Mouse (Mus musculus): ENCODE data around the gene Them5. TPM values are rescaled to one million over a fixed set of nuclear protein-coding genes. Genes with fewer than 3 reads are reported as not detected.

Them5 gene
- polyA plus RNA-seq, 1 experiment from 2014 or later, result not detected

DNA sequence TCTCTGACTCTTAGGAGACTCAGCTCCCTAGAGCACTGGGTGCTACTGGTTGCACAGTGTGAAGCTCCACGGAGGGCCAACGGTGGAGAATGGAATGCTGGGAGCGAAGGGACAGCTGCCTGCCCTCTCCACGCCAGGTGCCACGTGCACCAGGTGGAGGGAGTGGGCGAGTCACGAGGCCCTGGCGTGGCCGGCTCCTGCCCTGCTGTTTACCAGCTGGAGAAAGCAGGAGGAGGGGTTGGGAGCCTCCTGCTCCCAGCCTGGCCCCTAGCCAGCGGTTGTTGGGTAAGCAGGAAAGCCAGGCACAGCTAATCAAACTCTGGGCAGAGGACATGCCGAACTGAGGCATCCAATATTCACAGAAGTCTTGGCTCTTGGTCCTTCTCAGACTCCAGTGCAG is 29.7 kb downstream of the Them5 start:
- no peak for ATAC-seq (ENCODE audit: insufficient number of reproducible peaks, low FRiP score)
- Histone ChIP-seq H3K9me3 (replicated peaks) (no peaks in the 10 kb centered on the region), H3K27ac (ENCODE audit: poor library complexity, severe bottlenecking) (no peak overlapping the region), H3K4me3 (peak overlapping the region; percentile 26), H3K27me3 (replicated peaks) (peaks cover 26% of the 10 kb centered on the region), H3K36me3 (no peaks in the 10 kb centered on the region), H3K4me2 (peak overlapping the region; percentile 64), H3K4me1 (replicated peaks) (peaks cover 33% of the 10 kb centered on the region), H3K9ac (peak overlapping the region; percentile 46; the same call in 1 of the 2 replicates)
- WGBS, result 3% methylated on average over 11 of the region's 11 CpGs

GRCm38 (mm10) chr3:94372038-94372437 is 30.1 kb downstream of the Them5 start:
- Histone ChIP-seq H3K4me1 (replicated peaks) (peaks cover 36% of the 10 kb centered on the region), H3K4me3 (peak overlapping the region; percentile 26), H3K9me3 (replicated peaks) (no peaks in the 10 kb centered on the region), H3K27me3 (replicated peaks) (peaks cover 29% of the 10 kb centered on the region), H3K9ac (peak overlapping the region; percentile 46; the same call in 1 of the 2 replicates), H3K4me2 (peak overlapping the region; percentile 64), H3K36me3 (no peaks in the 10 kb centered on the region), H3K27ac (ENCODE audit: poor library complexity, severe bottlenecking) (no peak overlapping the region)
- WGBS, result 4% methylated on average over 3 of the region's 3 CpGs
- no peak for ATAC-seq (ENCODE audit: insufficient number of reproducible peaks, low FRiP score)

DNA sequence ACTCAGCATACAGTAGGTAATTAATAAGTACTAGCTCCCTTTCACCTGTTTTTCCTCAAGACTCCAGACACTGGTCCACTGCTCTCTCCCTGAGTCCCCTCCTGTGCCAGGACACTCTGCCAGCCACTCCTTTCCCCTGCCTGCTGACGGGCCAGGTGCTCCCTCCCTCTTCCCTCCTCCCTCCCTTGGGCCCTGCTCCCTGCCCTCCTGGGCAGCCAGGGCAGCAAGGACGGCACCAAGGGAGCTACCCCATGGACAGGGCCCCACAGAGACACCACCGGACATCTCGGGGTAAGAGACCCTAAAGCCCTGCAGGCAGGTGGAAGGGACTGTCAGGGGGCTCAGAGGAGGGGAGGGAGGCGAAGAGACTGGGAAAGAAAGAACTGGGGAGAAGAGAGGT is 30.7 kb downstream of the Them5 start, which contains the start of gene Rorc:
TSS of gene Rorc (plus strand) at position 154 of the 400 bp plus-strand sequence.
- Histone ChIP-seq H3K27me3 (replicated peaks) (peaks cover 34% of the 10 kb centered on the region), H3K9ac (peak within 1 kb of the TSS; percentile 46; the same call in 1 of the 2 replicates), H3K36me3 (no peaks in the 10 kb centered on the region), H3K27ac (ENCODE audit: poor library complexity, severe bottlenecking) (no peak within 1 kb of the TSS), H3K9me3 (replicated peaks) (no peaks in the 10 kb centered on the region), H3K4me1 (replicated peaks) (peaks cover 39% of the 10 kb centered on the region), H3K4me2 (peak within 1 kb of the TSS; percentile 64), H3K4me3 (peak within 1 kb of the TSS; percentile 26)
- 17% methylated on average over 5 of the region's 5 CpGs for WGBS
- ATAC-seq (ENCODE audit: insufficient number of reproducible peaks, low FRiP score), result no peak

- no peak overlapping the region for H3K9ac ChIP-seq
- peaks cover 39% of the 10 kb centered on the region for H3K4me1 ChIP-seq (replicated peaks)
- ATAC-seq (ENCODE audit: insufficient number of reproducible peaks, low FRiP score), result 0 out of 2 replicates have a peak, but pooled peaks have one; percentile 31
- H3K27me3 ChIP-seq (replicated peaks), result peaks cover 38% of the 10 kb centered on the region
- H3K4me2 ChIP-seq, result peak overlapping the region; percentile 63
- peak overlapping the region; percentile 25 for H3K4me3 ChIP-seq
- no peaks in the 10 kb centered on the region for H3K36me3 ChIP-seq
- WGBS, result 2% methylated on average over 10 of the region's 10 CpGs
- H3K9me3 ChIP-seq (replicated peaks), result no peaks in the 10 kb centered on the region
- no peak overlapping the region for H3K27ac ChIP-seq (ENCODE audit: poor library complexity, severe bottlenecking)
Observed at GRCm38 (mm10) chr3:94373090-94373489, 31.2 kb downstream of the Them5 start.

DNA sequence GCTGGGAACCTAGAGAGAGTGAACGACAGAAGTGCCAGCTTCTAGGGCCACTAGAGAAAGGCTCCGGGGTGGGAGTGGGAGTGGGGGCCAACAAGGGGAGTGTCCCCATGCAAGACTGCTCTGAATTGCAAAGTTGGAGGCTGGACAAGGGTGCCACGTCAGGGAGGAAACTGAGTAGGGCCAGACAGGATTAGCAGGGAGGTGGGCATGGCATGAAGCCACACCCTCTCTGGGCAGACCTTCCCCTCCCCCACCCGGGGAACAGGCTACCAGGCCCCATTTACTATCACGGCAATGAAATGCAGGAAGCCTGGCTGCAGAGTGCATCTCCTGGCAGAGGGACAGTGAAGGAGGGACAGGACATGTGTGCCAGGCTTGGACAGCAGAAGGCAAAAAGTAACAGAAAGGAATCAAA is 31.7 kb downstream of the Them5 start:
- Histone ChIP-seq H3K36me3 (no peaks in the 10 kb centered on the region), H3K9ac (no peak overlapping the region), H3K4me2 (peak overlapping the region; percentile 63), H3K9me3 (replicated peaks) (no peaks in the 10 kb centered on the region), H3K27me3 (replicated peaks) (peaks cover 43% of the 10 kb centered on the region), H3K4me1 (replicated peaks) (peaks cover 39% of the 10 kb centered on the region), H3K27ac (ENCODE audit: poor library complexity, severe bottlenecking) (no peak overlapping the region), H3K4me3 (peak overlapping the region; percentile 25)
- ATAC-seq (ENCODE audit: insufficient number of reproducible peaks, low FRiP score), result peak; percentile 37; the same call in 1 of the 2 replicates
- 2% methylated on average over 5 of the region's 5 CpGs for WGBS

DNA sequence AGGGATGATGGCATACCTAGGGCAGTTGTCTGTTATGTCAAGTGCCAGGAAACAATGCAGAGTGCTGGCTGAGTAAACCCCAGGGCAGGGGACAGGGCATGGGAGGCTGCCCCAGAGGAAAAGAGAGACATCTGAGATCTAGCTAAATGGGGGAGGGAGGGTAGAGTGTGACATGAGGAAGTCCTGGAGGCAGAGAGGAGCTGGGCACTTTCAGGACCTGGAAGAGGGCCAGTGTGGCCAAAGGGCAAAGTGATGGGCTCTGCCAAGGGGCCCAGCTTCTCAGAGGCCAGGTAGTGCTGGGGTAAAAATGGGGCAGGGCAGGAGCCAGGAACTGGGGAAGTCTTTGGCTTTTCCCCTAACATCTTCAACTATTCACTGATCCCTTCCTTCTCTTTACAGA is 32.7 kb downstream of the Them5 start:
- Histone ChIP-seq H3K4me3 (no peak overlapping the region), H3K27me3 (replicated peaks) (peaks cover 43% of the 10 kb centered on the region), H3K4me2 (no peak overlapping the region), H3K9me3 (replicated peaks) (no peaks in the 10 kb centered on the region), H3K9ac (no peak overlapping the region), H3K4me1 (replicated peaks) (peaks cover 40% of the 10 kb centered on the region), H3K27ac (ENCODE audit: poor library complexity, severe bottlenecking) (no peak overlapping the region), H3K36me3 (no peaks in the 10 kb centered on the region)
- ATAC-seq (ENCODE audit: insufficient number of reproducible peaks, low FRiP score), result no peak

- 72% methylated on average over 2 of the region's 2 CpGs for WGBS
- ATAC-seq (ENCODE audit: insufficient number of reproducible peaks, low FRiP score), result no peak
Observed at GRCm38 (mm10) chr3:94375146-94375545, 33.2 kb downstream of the Them5 start.

DNA sequence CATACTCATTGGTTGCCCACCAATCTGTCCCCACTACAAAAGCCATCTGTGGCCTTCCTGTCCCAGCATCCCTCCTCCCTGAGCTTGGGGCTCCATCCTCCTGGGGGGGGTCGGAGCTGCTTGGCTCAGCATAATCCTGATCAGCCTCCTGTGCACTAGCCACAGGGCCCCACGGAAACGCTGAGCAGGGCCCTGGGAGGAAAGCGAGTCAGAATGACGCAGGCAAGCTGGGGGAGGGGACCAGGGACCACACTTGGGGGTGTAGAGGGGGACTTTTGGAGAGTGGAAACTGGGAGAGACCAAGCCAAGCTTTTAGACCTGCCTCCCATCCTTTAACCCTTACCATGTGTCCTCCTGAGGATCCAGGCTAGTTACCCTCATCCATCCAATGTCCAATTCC is 34.0 kb downstream of the Them5 start:
- ATAC-seq (ENCODE audit: insufficient number of reproducible peaks, low FRiP score), result no peak
- Histone ChIP-seq H3K4me1 (replicated peaks) (peaks cover 49% of the 10 kb centered on the region), H3K27ac (ENCODE audit: poor library complexity, severe bottlenecking) (no peak overlapping the region), H3K4me2 (no peak overlapping the region), H3K4me3 (no peak overlapping the region), H3K36me3 (no peaks in the 10 kb centered on the region), H3K9ac (no peak overlapping the region), H3K27me3 (replicated peaks) (peaks cover 43% of the 10 kb centered on the region), H3K9me3 (replicated peaks) (no peaks in the 10 kb centered on the region)
- 37% methylated on average over 5 of the region's 5 CpGs for WGBS

More at GRCm38 (mm10) chr3:94375146-94375545, 33.2 kb downstream of the Them5 start:
- no peak overlapping the region for H3K4me3 ChIP-seq
- H3K27ac ChIP-seq (ENCODE audit: poor library complexity, severe bottlenecking), result no peak overlapping the region
- peaks cover 45% of the 10 kb centered on the region for H3K4me1 ChIP-seq (replicated peaks)
- no peaks in the 10 kb centered on the region for H3K9me3 ChIP-seq (replicated peaks)
- peaks cover 43% of the 10 kb centered on the region for H3K27me3 ChIP-seq (replicated peaks)
- no peak overlapping the region for H3K4me2 ChIP-seq
- H3K36me3 ChIP-seq, result no peaks in the 10 kb centered on the region
- H3K9ac ChIP-seq, result no peak overlapping the region

- Histone ChIP-seq H3K4me2 (no peak overlapping the region), H3K4me3 (no peak overlapping the region)
- ATAC-seq (ENCODE audit: insufficient number of reproducible peaks, low FRiP score), result no peak
Observed at GRCm38 (mm10) chr3:94377028-94377923, 35.4 kb downstream of the Them5 start.

GRCm38 (mm10) chr3:94379831-94380510 is 38.1 kb downstream of the Them5 start:
- H3K9me3 ChIP-seq (replicated peaks), result no peaks in the 10 kb centered on the region
- 18% methylated on average over 9 of the region's 9 CpGs for WGBS
- H3K4me3 ChIP-seq, result no peak overlapping the region
- peaks cover 25% of the 10 kb centered on the region for H3K27me3 ChIP-seq (replicated peaks)
- H3K4me1 ChIP-seq (replicated peaks), result peaks cover 16% of the 10 kb centered on the region
- no peak overlapping the region for H3K4me2 ChIP-seq
- no peaks in the 10 kb centered on the region for H3K36me3 ChIP-seq
- no peak; the same call in 1 of the 2 replicates for ATAC-seq (ENCODE audit: insufficient number of reproducible peaks, low FRiP score)
- H3K27ac ChIP-seq (ENCODE audit: poor library complexity, severe bottlenecking), result no peak overlapping the region
- H3K9ac ChIP-seq, result no peak overlapping the region

More at GRCm38 (mm10) chr3:94377028-94377923, 35.4 kb downstream of the Them5 start:
- Histone ChIP-seq H3K4me1 (replicated peaks) (peaks cover 39% of the 10 kb centered on the region), H3K36me3 (no peaks in the 10 kb centered on the region), H3K9me3 (replicated peaks) (no peaks in the 10 kb centered on the region), H3K9ac (no peak overlapping the region), H3K27ac (ENCODE audit: poor library complexity, severe bottlenecking) (no peak overlapping the region), H3K27me3 (replicated peaks) (peaks cover 43% of the 10 kb centered on the region)
- 12% methylated on average over 13 of the region's 13 CpGs for WGBS

DNA sequence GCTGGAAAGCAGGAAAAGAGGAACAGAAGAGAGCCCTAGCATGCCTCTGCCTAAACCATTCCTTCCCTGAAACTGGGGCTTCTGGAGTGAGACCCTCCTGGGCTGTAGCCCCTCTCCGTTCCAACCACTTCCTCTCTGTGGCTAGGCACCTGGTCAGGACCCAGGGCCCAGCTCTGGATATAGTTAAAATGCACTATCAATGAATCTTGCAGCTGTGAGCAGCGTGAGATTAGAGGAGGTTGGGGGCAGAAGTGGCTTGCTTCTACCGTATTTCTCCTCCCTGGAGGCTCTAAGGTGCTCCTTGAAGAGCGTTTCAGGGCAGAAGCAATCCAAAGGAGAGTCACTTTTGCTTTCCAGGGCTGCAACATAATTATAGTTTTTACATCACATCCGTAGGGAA is 40.4 kb downstream of the Them5 start:
- Histone ChIP-seq H3K4me2 (no peak overlapping the region), H3K4me3 (no peak overlapping the region), H3K36me3 (no peaks in the 10 kb centered on the region), H3K27me3 (replicated peaks) (0 out of 2 replicates have a peak, but pooled peaks cover 11% of the 10 kb centered on the region), H3K9ac (no peak overlapping the region), H3K27ac (ENCODE audit: poor library complexity, severe bottlenecking) (no peak overlapping the region), H3K4me1 (replicated peaks) (peaks cover 11% of the 10 kb centered on the region), H3K9me3 (replicated peaks) (no peaks in the 10 kb centered on the region)
- ATAC-seq (ENCODE audit: insufficient number of reproducible peaks, low FRiP score), result no peak
- 61% methylated on average over 5 of the region's 5 CpGs for WGBS

All from heart, embryonic 12.5 days (tissue).